Mouse (Mus musculus) embryonic facial prominence, embryonic 11.5 days (tissue): Measurements from ENCODE around the gene Cysrt1. TPM values are rescaled to one million over a fixed set of nuclear protein-coding genes. Genes with fewer than 3 reads are reported as not detected.

Source experiments
- ATAC-seq: fragments of 200-750 bp; cut with Nextera tagmentation; replicated peaks from 2 replicates; pipeline ENCODE4 v1.8.0; 2017; ENCODE audit warnings: low read depth; ENCODE audit not compliant: insufficient number of reproducible peaks, low FRiP score, low TSS enrichment
- DNase-seq: peaks from one replicate; pipeline ENCODE4 v3.0.0-alpha.2; 2015; ENCODE audit warnings: low spot score
- H3K27ac ChIP-seq: fragments of 300-500 bp; sonication (generic); replicated peaks from 2 replicates; pipeline ENCODE4 v1.5.1; 2014; ENCODE audit warnings: mild to moderate bottlenecking, low read depth, low read length, control low read depth
- H3K27me3 ChIP-seq: fragments of 300-500 bp; sonication (generic); 2 replicates; pipeline ENCODE4 v1.6.1; 2014; ENCODE audit warnings: mild to moderate bottlenecking, low read length, moderate library complexity, mixed read lengths; ENCODE audit not compliant: control insufficient read depth, insufficient read depth
- H3K36me3 ChIP-seq: fragments of 300-500 bp; sonication (generic); replicated peaks from 2 replicates; pipeline ENCODE4 v1.6.1; 2014; ENCODE audit warnings: low read depth, mild to moderate bottlenecking, low read length, moderate library complexity, mixed read lengths; ENCODE audit not compliant: control insufficient read depth, insufficient read depth
- H3K4me1 ChIP-seq: fragments of 300-500 bp; sonication (generic); 2 replicates; pipeline ENCODE4 v1.6.1; 2014; ENCODE audit warnings: low read length, mixed read lengths; ENCODE audit not compliant: control insufficient read depth, insufficient read depth
- H3K4me2 ChIP-seq: fragments of 300-500 bp; sonication (generic); 2 replicates; pipeline ENCODE4 v1.6.1; 2014; ENCODE audit warnings: low read depth, mild to moderate bottlenecking, control low read depth, low read length, moderate library complexity
- H3K4me3 ChIP-seq: fragments of 300-500 bp; sonication (generic); 2 replicates; pipeline ENCODE4 v1.5.1; 2014; ENCODE audit warnings: low read depth, low read length, control low read depth
- H3K9ac ChIP-seq: fragments of 300-500 bp; sonication (generic); replicated peaks from 2 replicates; pipeline ENCODE4 v1.6.1; 2014; ENCODE audit warnings: mild to moderate bottlenecking, control low read depth, low read length
- H3K9me3 ChIP-seq: fragments of 300-500 bp; sonication (generic); replicated peaks from 2 replicates; pipeline ENCODE4 v1.6.1; 2016; ENCODE audit warnings: mild to moderate bottlenecking, low read length, inconsistent platforms, mixed read lengths; ENCODE audit not compliant: control insufficient read depth
- WGBS: fragments of 180-500 bp; shearing (Covaris S2); extraction: QIAGEN DNeasy Blood & Tissue Kit; methylation state at CpG from one replicate; pipeline ENCODE4 v1.1.7; 2014; 5-methylcytosine and 5-hydroxymethylcytosine counted together
- polyA plus RNA-seq: library from polyadenylated mRNA; unstranded; fragments of >200 nt; fragmentation: Nextera tagmentation; extraction: Ambion mirVana; gene quantifications from 2 replicates; pipeline ENCODE4 v1.2.1, GENCODE M21; 2014

Cysrt1 gene
- polyA plus RNA-seq = 0.50 TPM in 1 of 2 replicates, not detected in the other

- Histone ChIP-seq H3K4me1 (peaks cover 8% of the 10 kb centered on the region; the same call in 1 of the 2 replicates), H3K27ac (no peak within 1 kb of the TSS), H3K36me3 (no peaks in the 10 kb centered on the region), H3K4me2 (peak within 1 kb of the TSS; percentile 95), H3K9ac (peak within 1 kb of the TSS; percentile 60), H3K4me3 (peak within 1 kb of the TSS; percentile 54), H3K27me3 (peaks cover 25% of the 10 kb centered on the region), H3K9me3 (no peaks in the 10 kb centered on the region)
- DNase-seq (no peak), ATAC-seq (no peak)
- WGBS = under 1% methylated on average over 25 of the region's 59 CpGs
These were observed at the start of gene Cysrt1, which contains the start of gene Rnf208 for GRCm38 (mm10) chr2:25242101-25242506. Gene Cysrt1, minus strand, starts transcription at chr2:25242452. Gene Rnf208, plus strand, starts transcription at chr2:25242255.

GRCm38 (mm10) chr2:25291184-25292053 lies 49.2 kb upstream of the Cysrt1 start:
- Histone ChIP-seq H3K4me1 (peaks cover 3% of the 10 kb centered on the region; the same call in 1 of the 2 replicates), H3K9me3 (no peaks in the 10 kb centered on the region), H3K27me3 (peaks cover 55% of the 10 kb centered on the region), H3K9ac (no peak overlapping the region), H3K4me3 (0 out of 2 replicates have a peak overlapping the region, but pooled peaks have one; percentile 6), H3K36me3 (no peaks in the 10 kb centered on the region), H3K4me2 (no peak overlapping the region; the same call in 1 of the 2 replicates), H3K27ac (no peak overlapping the region)
- no peak for DNase-seq
- peak; percentile 24; the same call in 1 of the 2 replicates for ATAC-seq
- WGBS = 7% methylated on average over 32 of the region's 32 CpGs

GRCm38 (mm10) chr2:25290816-25291130 lies 48.5 kb upstream of the Cysrt1 start:
- Histone ChIP-seq H3K27me3 (peaks cover 55% of the 10 kb centered on the region), H3K27ac (no peak overlapping the region), H3K4me1 (peaks cover 3% of the 10 kb centered on the region; the same call in 1 of the 2 replicates), H3K9me3 (no peaks in the 10 kb centered on the region), H3K36me3 (no peaks in the 10 kb centered on the region; the same call in 1 of the 2 replicates), H3K4me2 (no peak overlapping the region), H3K4me3 (no peak overlapping the region), H3K9ac (no peak overlapping the region)
- no peak for DNase-seq
- WGBS = under 1% methylated on average over 18 of the region's 18 CpGs
- ATAC-seq = no peak

GRCm38 (mm10) chr2:25290101-25290815 lies 48.0 kb upstream of the Cysrt1 start:
- ATAC-seq = no peak
- H3K4me3 ChIP-seq = no peak overlapping the region
- DNase-seq = no peak
- no peak overlapping the region for H3K9ac ChIP-seq
- H3K4me2 ChIP-seq = no peak overlapping the region
- H3K27me3 ChIP-seq = peaks cover 55% of the 10 kb centered on the region
- no peaks in the 10 kb centered on the region; the same call in 1 of the 2 replicates for H3K36me3 ChIP-seq
- H3K27ac ChIP-seq = no peak overlapping the region
- peaks cover 3% of the 10 kb centered on the region; the same call in 1 of the 2 replicates for H3K4me1 ChIP-seq
- WGBS = 2% methylated on average over 54 of the region's 54 CpGs
- H3K9me3 ChIP-seq = no peaks in the 10 kb centered on the region

- H3K36me3 ChIP-seq = peaks cover 3% of the 10 kb centered on the region
- no peak within 1 kb of the TSS for H3K4me3 ChIP-seq
- WGBS = 9% methylated on average over 11 of the region's 11 CpGs
- H3K27ac ChIP-seq = no peak within 1 kb of the TSS
- H3K4me1 ChIP-seq = peaks cover 3% of the 10 kb centered on the region; the same call in 1 of the 2 replicates
- H3K27me3 ChIP-seq = peaks cover 55% of the 10 kb centered on the region
- H3K9ac ChIP-seq = no peak within 1 kb of the TSS
- ATAC-seq (no peak), DNase-seq (no peak)
- H3K9me3 ChIP-seq = no peaks in the 10 kb centered on the region
- H3K4me2 ChIP-seq = no peak within 1 kb of the TSS
These were observed 47.4 kb upstream of the Cysrt1 start, which contains the start of gene Lrrc26 for GRCm38 (mm10) chr2:25289651-25290050. Gene Lrrc26, plus strand, starts transcription at chr2:25289915.

GRCm38 (mm10) chr2:25288734-25289345 lies 46.6 kb upstream of the Cysrt1 start:
- Histone ChIP-seq H3K4me2 (no peak overlapping the region), H3K4me1 (peaks cover 3% of the 10 kb centered on the region; the same call in 1 of the 2 replicates), H3K9me3 (no peaks in the 10 kb centered on the region), H3K9ac (no peak overlapping the region), H3K27me3 (peaks cover 55% of the 10 kb centered on the region), H3K4me3 (no peak overlapping the region), H3K27ac (no peak overlapping the region), H3K36me3 (peaks cover 6% of the 10 kb centered on the region)
- WGBS = 81% methylated on average over 7 of the region's 7 CpGs
- ATAC-seq (no peak), DNase-seq (no peak)

- Histone ChIP-seq H3K4me2 (no peak within 1 kb of the TSS), H3K27me3 (peaks cover 52% of the 10 kb centered on the region), H3K36me3 (peaks cover 6% of the 10 kb centered on the region), H3K27ac (no peak within 1 kb of the TSS), H3K4me3 (no peak within 1 kb of the TSS), H3K9ac (no peak within 1 kb of the TSS), H3K4me1 (peaks cover 3% of the 10 kb centered on the region; the same call in 1 of the 2 replicates), H3K9me3 (no peaks in the 10 kb centered on the region)
- WGBS = 87% methylated on average over 6 of the region's 6 CpGs
- ATAC-seq (no peak), DNase-seq (no peak)
These were observed 45.8 kb upstream of the Cysrt1 start, which contains the start of gene Tmem210 for GRCm38 (mm10) chr2:25287927-25288649. Gene Tmem210, plus strand, starts transcription at chr2:25288145.
